Mouse (Mus musculus) heart, embryonic 16.5 days (tissue): Measurements from ENCODE around the gene Oas1a. TPM values are rescaled to one million over a fixed set of nuclear protein-coding genes. Genes with fewer than 3 reads are reported as not detected.
"Not testable (repeated sequence)": the region's sequence is repeated elsewhere in the genome, so short reads cannot be mapped to it uniquely, and the experiment has no call there.

ENCODE experiments used
- ATAC-seq: fragments of 200-750 bp; cut with Nextera tagmentation; replicated peaks from 2 replicates; pipeline ENCODE4 v1.8.0; 2017; ENCODE audit warnings: moderate number of reproducible peaks; ENCODE audit not compliant: insufficient read depth, low FRiP score; ENCODE audit errors: extremely low read depth
- H3K27ac ChIP-seq: fragments of 300-500 bp; sonication (generic); 2 replicates; pipeline ENCODE4 v1.5.1; 2014; ENCODE audit warnings: mild to moderate bottlenecking, low read length, control low read depth, moderate library complexity
- H3K27me3 ChIP-seq: fragments of 300-500 bp; sonication (generic); 2 replicates; pipeline ENCODE4 v1.6.1; 2014; ENCODE audit warnings: low read length, mixed read lengths; ENCODE audit not compliant: control insufficient read depth, insufficient read depth
- H3K36me3 ChIP-seq: fragments of 300-500 bp; sonication (generic); 2 replicates; pipeline ENCODE4 v1.6.1; 2014; ENCODE audit not compliant: control insufficient read depth, insufficient read depth
- H3K4me1 ChIP-seq: fragments of 300-500 bp; sonication (generic); 2 replicates; pipeline ENCODE4 v1.6.1; 2014; ENCODE audit warnings: low read length, mixed read lengths; ENCODE audit not compliant: control insufficient read depth, insufficient read depth
- H3K4me2 ChIP-seq: fragments of 300-500 bp; sonication (generic); 2 replicates; pipeline ENCODE4 v1.6.1; 2014; ENCODE audit warnings: low read depth, mild to moderate bottlenecking, control low read depth, low read length
- H3K4me3 ChIP-seq: fragments of 300-500 bp; sonication (generic); 2 replicates; pipeline ENCODE4 v1.5.1; 2014; ENCODE audit warnings: mild to moderate bottlenecking, control low read depth, low read length
- H3K9ac ChIP-seq: fragments of 300-500 bp; sonication (generic); 2 replicates; pipeline ENCODE4 v1.6.1; 2014; ENCODE audit warnings: low read length, control low read depth
- H3K9me3 ChIP-seq: fragments of 300-500 bp; sonication (generic); replicated peaks from 2 replicates; pipeline ENCODE4 v1.6.1; 2016; ENCODE audit warnings: low read length; ENCODE audit not compliant: control insufficient read depth
- WGBS: fragments of 180-500 bp; shearing (Covaris S2); extraction: QIAGEN DNeasy Blood & Tissue Kit; methylation state at CpG from one replicate; pipeline ENCODE4 v1.1.7; 2014; 5-methylcytosine and 5-hydroxymethylcytosine counted together
- polyA plus RNA-seq: library from polyadenylated mRNA; unstranded; fragments of >200 nt; fragmentation: Nextera tagmentation; extraction: Ambion mirVana; gene quantifications from 2 replicates; pipeline ENCODE4 v1.2.1, GENCODE M21; 2015

Oas1a gene
- polyA plus RNA-seq, result 1.6 and 2.4 TPM in 2 replicates

DNA sequence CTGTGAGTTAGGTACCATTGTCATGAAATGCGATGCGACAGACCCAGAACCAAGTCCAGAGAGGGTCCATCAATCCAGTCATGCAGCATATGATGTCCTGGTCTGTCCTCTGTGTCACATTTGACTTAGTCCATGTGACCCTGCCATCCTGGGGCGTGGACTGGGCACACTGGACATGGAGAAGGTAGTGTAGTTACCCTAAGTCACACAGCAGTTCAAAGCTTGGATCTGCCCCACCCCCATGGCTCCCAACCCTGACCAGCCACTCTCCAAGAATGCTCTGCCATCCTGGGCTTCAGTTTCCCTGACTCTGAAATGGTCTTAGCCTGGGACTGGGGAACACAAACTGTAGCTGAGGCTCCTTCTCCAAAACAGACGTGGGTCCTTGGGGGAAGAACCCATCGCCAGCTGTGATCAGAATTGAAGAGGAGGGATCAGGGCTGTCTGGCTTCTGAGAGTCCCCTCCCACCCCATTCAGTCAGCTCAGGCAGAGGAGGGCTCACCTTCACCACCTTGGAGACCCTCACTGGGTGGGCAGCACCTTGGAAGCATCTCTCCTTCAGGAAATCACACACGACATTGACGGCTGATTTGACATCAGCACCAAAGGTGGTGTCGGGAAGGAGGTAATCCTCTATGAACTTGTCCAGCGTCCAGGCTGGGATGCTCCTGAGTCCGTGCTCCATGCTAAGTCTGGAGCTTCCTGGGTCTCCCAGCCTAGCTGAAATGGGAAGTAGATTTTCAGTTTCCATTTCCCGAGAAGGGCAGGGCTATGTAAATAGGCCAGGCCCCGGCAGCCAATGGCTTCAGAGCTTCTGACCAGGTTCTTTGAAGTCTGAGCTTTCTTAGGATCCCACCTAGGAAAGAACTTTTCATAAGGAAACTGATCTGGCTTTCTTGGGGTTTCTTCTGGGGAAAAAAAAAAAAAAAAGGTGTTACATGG lies at the start of gene Oas1a:
Gene Oas1a, minus strand, starts transcription at position 731 of the 943 bp plus-strand sequence.
- not testable (repeated sequence) for ATAC-seq, H3K27ac ChIP-seq, H3K9me3 ChIP-seq, H3K9ac ChIP-seq, H3K27me3 ChIP-seq, H3K4me2 ChIP-seq, H3K36me3 ChIP-seq, H3K4me3 ChIP-seq, H3K4me1 ChIP-seq
- WGBS, result 34% methylated on average over 8 of the region's 12 CpGs

DNA sequence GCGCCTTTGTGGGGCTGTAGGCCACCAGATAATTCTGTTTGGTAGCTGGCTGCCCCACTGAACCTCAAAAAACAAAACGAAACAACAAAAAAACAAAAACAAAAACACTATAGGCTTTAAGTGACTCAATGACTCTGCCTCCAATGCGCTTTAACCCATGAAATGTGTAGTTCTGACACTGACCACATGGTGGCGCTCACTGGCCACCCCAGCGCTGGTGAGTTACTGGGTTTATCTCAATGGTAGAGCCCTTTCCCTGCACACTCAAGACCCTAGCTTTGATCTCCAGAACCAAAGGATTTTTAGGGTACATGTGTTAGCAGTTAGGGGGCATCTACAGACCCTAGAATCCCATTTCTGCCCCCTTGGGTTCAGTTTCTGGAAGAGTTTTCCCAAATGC lies 46.7 kb upstream of the Oas1a start:
- ATAC-seq, result no peak
- H3K4me3 ChIP-seq, result no peak overlapping the region
- no peaks in the 10 kb centered on the region; the same call in 1 of the 2 replicates for H3K9me3 ChIP-seq
- no peaks in the 10 kb centered on the region for H3K4me1 ChIP-seq
- H3K36me3 ChIP-seq, result no peaks in the 10 kb centered on the region
- no peak overlapping the region for H3K4me2 ChIP-seq
- H3K9ac ChIP-seq, result no peak overlapping the region
- 15% methylated on average over 5 of the region's 5 CpGs for WGBS
- no peaks in the 10 kb centered on the region for H3K27me3 ChIP-seq
- H3K27ac ChIP-seq, result no peak overlapping the region

DNA sequence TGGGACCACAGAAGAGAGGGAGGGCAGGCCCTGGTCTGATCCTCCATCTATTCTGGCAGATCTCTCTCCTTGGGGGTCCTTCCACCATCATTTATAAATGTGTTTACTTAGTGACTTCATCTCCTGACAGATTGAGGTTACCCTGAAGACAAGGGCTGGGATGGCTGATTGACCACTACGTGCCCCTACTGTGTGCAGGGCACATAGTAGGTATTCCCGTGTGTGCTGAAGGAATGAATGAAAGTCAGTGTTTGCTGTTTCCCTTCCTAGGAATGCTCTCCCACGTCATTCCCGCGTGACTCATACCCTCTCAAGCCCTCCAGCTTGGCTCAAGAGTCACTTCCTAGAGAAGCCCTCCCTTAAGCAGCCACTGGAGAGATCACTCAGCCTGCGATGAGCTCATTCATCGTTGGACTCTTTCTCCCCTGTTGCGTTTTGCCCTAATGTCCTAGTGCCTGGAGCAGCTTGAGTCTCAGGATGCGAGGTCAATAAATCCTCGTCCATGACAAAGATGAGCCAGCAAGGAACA lies 45.0 kb upstream of the Oas1a start:
- Histone ChIP-seq H3K9ac (no peak overlapping the region), H3K27me3 (no peaks in the 10 kb centered on the region), H3K9me3 (no peaks in the 10 kb centered on the region), H3K4me3 (no peak overlapping the region), H3K4me1 (no peaks in the 10 kb centered on the region), H3K4me2 (no peak overlapping the region), H3K36me3 (no peaks in the 10 kb centered on the region), H3K27ac (no peak overlapping the region)
- WGBS, result 57% methylated on average over 10 of the region's 10 CpGs
- ATAC-seq, result no peak

DNA sequence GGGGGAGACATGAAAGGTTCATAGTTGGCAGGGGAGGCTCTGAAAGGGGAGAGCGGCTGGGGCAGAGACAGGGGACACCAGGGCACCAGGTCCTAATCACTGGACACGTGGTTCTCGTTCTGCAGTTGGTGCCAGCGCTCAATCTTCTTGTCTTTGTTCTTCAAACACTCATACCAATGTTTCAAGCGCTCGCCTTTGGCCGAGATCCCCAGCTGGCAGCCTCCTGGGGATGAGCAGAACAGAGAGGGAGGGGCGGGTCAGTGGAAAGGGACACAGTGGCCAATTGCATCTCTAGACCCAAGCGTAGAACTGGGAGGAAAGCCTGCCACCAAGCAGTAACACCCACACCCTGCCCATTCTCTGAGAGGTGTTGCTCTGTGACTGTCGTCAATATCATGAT lies 34.8 kb upstream of the Oas1a start:
- Histone ChIP-seq H3K9ac (no peak overlapping the region), H3K4me1 (no peaks in the 10 kb centered on the region), H3K9me3 (no peaks in the 10 kb centered on the region), H3K4me2 (no peak overlapping the region), H3K27me3 (no peaks in the 10 kb centered on the region; the same call in 1 of the 2 replicates), H3K27ac (no peak overlapping the region), H3K36me3 (no peaks in the 10 kb centered on the region), H3K4me3 (no peak overlapping the region)
- 64% methylated on average over 10 of the region's 10 CpGs for WGBS
- no peak for ATAC-seq

DNA sequence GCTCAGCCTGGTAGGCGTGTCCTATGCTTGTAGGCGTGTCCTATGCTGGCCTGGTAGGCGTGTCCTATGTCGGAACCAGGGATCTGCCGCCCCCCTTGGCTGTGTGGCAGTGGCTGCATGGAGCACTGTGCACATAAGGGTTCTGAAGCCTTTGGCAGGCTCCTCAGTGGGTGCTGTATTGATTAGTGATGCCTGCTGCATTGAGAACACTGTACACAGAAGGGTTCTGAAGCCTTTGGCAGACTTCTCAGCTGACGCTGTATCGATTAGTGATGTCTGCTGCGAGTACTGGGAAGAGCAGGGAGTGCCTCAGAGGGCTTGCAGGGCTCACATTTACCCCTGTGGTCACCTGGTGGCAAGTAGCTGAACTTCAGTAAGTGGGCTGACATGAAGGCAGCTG lies 31.3 kb upstream of the Oas1a start:
- no peak overlapping the region for H3K4me2 ChIP-seq
- H3K36me3 ChIP-seq, result no peaks in the 10 kb centered on the region

DNA sequence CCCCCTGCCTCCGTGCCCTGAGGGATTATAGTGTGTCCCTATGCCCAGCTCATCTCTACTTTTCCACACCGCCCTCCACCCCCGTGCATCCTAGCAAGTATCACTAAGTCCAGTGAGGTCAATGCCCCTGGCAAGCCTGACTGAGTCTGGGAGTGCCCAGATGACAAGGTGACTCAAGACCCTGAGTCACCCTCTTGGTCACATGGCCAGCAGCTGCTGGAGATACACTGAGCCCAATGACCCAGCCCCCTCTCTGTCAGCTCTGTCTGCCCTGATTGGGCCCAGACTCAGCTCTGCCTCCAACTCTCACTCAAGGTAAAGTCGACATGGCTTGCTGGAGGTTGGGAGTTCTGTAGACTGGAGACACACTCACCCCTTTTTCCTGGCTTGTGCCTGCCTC lies 30.5 kb upstream of the Oas1a start:
- H3K9ac ChIP-seq, result no peak overlapping the region
- H3K9me3 ChIP-seq, result no peaks in the 10 kb centered on the region
- WGBS, result 67% methylated on average over 4 of the region's 4 CpGs
- no peaks in the 10 kb centered on the region for H3K27me3 ChIP-seq
- H3K4me2 ChIP-seq, result no peak overlapping the region
- no peaks in the 10 kb centered on the region for H3K36me3 ChIP-seq
- no peaks in the 10 kb centered on the region for H3K4me1 ChIP-seq
- no peak overlapping the region for H3K27ac ChIP-seq
- H3K4me3 ChIP-seq, result no peak overlapping the region
- ATAC-seq, result no peak; the same call in 1 of the 2 replicates

More for the DNA sequence above, 31.3 kb upstream of the Oas1a start:
- no peak overlapping the region for H3K9ac ChIP-seq
- no peak overlapping the region for H3K4me3 ChIP-seq
- no peaks in the 10 kb centered on the region for H3K9me3 ChIP-seq
- ATAC-seq, result no peak
- H3K27me3 ChIP-seq, result no peaks in the 10 kb centered on the region
- no peaks in the 10 kb centered on the region for H3K4me1 ChIP-seq
- WGBS, result 28% methylated on average over 8 of the region's 8 CpGs
- no peak overlapping the region for H3K27ac ChIP-seq

DNA sequence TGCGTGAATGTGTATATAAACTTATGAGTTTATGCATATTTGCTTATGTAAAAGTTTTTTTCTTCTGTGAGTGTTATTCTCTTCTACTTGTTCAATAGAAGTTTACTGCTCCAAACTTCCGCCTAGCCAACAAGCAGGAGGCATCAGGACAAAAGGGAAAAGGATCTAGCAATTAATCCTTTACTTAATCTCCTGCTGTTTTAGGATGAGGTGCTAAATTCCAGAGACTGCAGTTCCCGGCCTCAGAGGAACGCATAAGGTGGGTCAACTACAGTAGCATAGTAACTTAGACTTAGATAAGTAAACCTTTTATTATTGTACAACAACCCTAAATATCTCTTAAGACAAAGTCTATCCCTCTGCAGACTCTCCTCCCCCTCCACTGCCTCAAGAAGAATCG lies 26.6 kb upstream of the Oas1a start:
- Histone ChIP-seq H3K4me3 (no peak overlapping the region), H3K27ac (no peak overlapping the region), H3K27me3 (no peaks in the 10 kb centered on the region), H3K9ac (no peak overlapping the region), H3K36me3 (no peaks in the 10 kb centered on the region), H3K9me3 (0 out of 2 replicates have a peak, but pooled peaks cover 3% of the 10 kb centered on the region), H3K4me1 (no peaks in the 10 kb centered on the region), H3K4me2 (no peak overlapping the region)
- WGBS, result 18% methylated on average over 5 of the region's 5 CpGs
- no peak for ATAC-seq

DNA sequence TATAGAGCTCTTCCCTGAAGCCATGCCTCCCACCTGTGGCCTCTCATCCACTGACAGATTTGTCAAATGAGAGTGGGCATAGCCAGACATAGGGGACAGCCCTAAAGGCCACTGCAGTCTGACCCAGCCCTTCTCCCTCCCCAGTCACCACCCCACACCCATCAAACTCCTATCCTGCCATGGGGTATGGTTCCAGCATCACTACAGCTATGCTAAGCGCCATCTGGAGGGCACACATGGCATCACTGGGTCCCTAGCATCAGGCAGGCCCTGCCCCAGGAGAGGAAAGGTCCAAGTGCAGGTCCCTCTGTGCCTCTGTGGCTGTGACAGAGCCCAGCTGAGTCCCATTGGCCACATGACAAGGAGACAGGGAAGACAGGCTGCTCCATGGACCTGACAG lies 19.7 kb upstream of the Oas1a start:
- Histone ChIP-seq H3K4me2 (no peak overlapping the region), H3K9me3 (0 out of 2 replicates have a peak, but pooled peaks cover 3% of the 10 kb centered on the region), H3K27ac (no peak overlapping the region), H3K27me3 (no peaks in the 10 kb centered on the region), H3K9ac (no peak overlapping the region), H3K4me3 (no peak overlapping the region), H3K36me3 (no peaks in the 10 kb centered on the region), H3K4me1 (no peaks in the 10 kb centered on the region)
- 5% methylated on average over 1 of the region's 1 CpGs for WGBS
- no peak for ATAC-seq

DNA sequence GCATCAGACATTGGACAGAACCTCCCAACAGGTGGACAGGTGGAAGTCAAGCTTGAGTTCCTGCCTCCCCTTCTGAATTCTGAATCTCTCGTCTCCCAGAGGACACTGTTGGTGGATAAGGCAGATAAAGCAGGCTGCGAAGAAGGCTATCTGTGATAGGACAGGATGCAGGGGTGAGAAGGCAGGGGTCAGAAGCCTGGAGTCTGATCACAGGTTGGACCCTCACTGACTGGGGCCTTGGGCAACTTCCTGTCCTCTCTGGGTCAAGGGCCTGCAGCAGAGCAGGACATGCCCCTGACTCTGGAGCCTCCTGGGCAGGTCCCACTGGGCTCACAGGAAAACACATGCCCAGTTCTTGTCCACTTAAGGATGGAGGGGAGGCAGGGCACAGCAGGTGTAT lies 19.0 kb upstream of the Oas1a start:
- H3K4me3 ChIP-seq, H3K36me3 ChIP-seq, H3K27ac ChIP-seq, H3K9me3 ChIP-seq, H3K9ac ChIP-seq, H3K4me1 ChIP-seq, H3K27me3 ChIP-seq, H3K4me2 ChIP-seq, ATAC-seq: not testable (repeated sequence)
- 31% methylated on average over 2 of the region's 2 CpGs for WGBS
